Mouse (Mus musculus) urinary bladder, postnatal 14 days (tissue): ENCODE measurements around the gene Pde9a.

ENCODE experiments used
- DNase-seq: peaks from one replicate; pipeline ENCODE4 v3.0.0; 2021; ENCODE audit warnings: low spot score

The Pde9a gene

GRCm38 (mm10) chr17:31514696-31515095 lies 128.7 kb downstream of the Pde9a start:
- no peak for DNase-seq

DNA sequence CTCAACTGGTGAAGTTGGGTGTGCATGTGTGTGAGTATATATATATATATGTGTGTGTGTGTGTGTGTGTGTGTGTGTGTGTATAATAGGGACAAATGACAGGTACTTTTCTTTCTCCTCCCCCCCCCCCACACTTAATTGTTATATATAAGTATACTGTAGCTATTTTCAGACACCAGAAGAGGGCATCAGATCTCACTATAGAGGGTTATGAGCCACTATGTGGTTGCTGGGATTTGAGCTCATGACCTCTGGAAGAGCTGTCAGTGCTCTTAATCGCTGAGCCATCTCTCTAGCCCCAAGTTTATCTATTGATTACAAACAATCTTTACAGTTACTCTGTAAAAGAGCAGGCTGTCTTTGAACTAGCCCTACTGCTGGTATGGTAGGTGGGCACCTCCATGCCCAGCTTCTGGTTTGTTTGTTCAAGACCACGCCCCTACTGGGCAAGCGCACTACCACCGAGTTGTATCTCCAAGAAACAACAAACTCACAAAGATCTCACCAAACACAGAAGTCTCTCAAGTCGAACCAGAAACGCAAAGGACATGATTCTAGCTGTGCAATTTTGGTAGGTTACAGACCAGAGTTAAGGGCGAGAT lies 133.4 kb downstream of the Pde9a start:
- DNase-seq = no peak

DNA sequence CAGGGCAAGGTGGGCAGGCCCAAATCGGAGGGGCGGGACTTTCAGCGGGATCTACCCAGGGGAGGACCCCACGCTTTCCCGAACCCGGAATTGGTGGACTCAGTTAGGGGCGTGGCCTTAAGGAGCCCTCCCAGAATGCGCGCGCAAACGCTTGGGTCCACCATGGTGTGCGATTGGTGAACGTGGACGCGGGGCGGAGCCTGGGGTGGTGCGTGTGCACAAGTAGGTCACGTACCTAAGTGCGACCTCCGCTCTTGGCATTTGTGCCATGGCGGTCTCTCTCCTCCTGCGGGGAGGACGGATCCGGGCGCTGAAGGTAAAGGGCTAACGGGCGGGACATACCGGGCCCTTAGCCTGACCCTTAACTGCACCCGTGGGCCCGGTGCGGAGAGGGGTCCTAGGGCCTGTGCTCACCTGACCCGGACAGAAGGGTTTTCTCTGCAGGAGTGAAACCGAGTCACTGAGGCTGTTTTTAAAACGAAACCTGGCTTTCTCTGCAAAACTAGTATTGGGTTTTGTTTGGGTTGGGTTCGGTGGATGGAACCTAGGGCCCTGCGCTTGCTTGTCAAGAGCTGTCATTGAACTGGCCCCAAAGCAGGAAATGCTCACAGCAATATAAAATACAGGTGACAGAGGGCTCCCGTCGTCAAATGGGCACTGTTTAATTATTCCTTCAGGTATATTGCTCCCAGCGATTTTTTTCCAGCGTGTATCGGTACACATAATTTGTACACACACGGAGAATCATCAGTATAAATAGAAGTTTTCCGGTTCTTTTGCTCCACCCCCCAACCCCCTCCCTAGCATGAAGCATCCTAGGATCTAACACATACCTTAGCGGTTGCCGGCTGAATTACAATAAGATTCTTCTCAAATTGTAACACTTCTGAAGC lies 134.2 kb downstream of the Pde9a start, which contains the start of the genes Wdr4 and Ndufv3:
Gene Wdr4 (minus strand): TSS at position 35 of the 893 bp plus-strand sequence.
Gene Ndufv3 (plus strand): TSS at position 170 of the 893 bp plus-strand sequence.
- peak; percentile 100 for DNase-seq

GRCm38 (mm10) chr17:31520895-31521294 lies 134.9 kb downstream of the Pde9a start:
- DNase-seq = peak; percentile 48

GRCm38 (mm10) chr17:31521948-31522347 lies 135.9 kb downstream of the Pde9a start:
- no peak for DNase-seq

- DNase-seq = no peak
Observed at GRCm38 (mm10) chr17:31525114-31525513, 139.1 kb downstream of the Pde9a start.

DNA sequence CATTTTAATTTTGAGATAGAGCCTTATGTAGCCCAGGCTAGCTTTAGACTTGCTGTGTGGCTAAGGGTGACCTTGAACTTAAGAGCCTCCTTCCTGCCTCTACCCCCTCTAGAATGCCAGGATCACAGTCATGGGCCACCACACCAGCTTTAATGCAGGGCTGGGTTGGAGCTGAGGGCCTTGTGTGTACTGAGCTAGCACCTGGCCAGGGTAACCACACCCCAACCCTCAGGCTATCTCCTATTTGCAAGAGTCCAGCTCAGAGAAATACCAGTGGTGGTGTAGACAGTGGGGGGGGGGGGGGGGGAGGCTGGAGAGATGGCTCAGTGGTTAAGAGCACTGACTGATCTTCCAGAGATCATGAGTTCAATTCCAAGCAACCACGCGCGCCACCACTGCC lies 139.8 kb downstream of the Pde9a start:
- DNase-seq = no peak
